Mouse (Mus musculus): ENCODE results near the gene Afmid. TPM values are rescaled to one million over a fixed set of nuclear protein-coding genes. Genes with fewer than 3 reads are reported as not detected.

Gene Afmid
- total RNA-seq, 2 experiments from 2014 or later = 0.70 to 9.4 TPM

Other genes with a start within 250 kb of the Afmid start
- 27.1 and 32.2 TPM in 2 replicates for gene Tnrc6c, start 171.6 kb upstream of the Afmid start, total RNA-seq (2014; fragmentation: Nextera tagmentation)
- 15.8 and 18.0 TPM in 2 replicates for gene Tnrc6c, start 171.6 kb upstream of the Afmid start, total RNA-seq (2017)
- gene Tmc8, start 43.8 kb upstream of the Afmid start, total RNA-seq (2014; fragmentation: Nextera tagmentation) = 16.2 and 38.2 TPM in 2 replicates
- gene Tmc8, start 43.8 kb upstream of the Afmid start, total RNA-seq (2017) = 7.3 and 11.3 TPM in 2 replicates
- gene Tmc6, start 43.7 kb upstream of the Afmid start, total RNA-seq (2014; fragmentation: Nextera tagmentation) = 101 and 172 TPM in 2 replicates
- 13.6 and 39.7 TPM in 2 replicates for gene Tmc6, start 43.7 kb upstream of the Afmid start, total RNA-seq (2017)
- 5.8 and 6.8 TPM in 2 replicates for gene 6030468B19Rik, start 28.3 kb upstream of the Afmid start, total RNA-seq (2014; fragmentation: Nextera tagmentation)
- gene 6030468B19Rik, start 28.3 kb upstream of the Afmid start, total RNA-seq (2017) = 1.8 and 4.2 TPM in 2 replicates
- gene Gm20708, start 16.3 kb upstream of the Afmid start, total RNA-seq (2014; fragmentation: Nextera tagmentation) = 0.45 and 7.0 TPM in 2 replicates
- 3.5 TPM in 1 of 2 replicates, not detected in the other for gene Gm20708, start 16.3 kb upstream of the Afmid start, total RNA-seq (2017)
- gene Syngr2, start 16.3 kb upstream of the Afmid start, total RNA-seq (2014; fragmentation: Nextera tagmentation) = 166 and 173 TPM in 2 replicates
- 83.2 and 116 TPM in 2 replicates for gene Syngr2, start 16.3 kb upstream of the Afmid start, total RNA-seq (2017)
- gene Tk1, start 168 bp downstream of the Afmid start, total RNA-seq (2014; fragmentation: Nextera tagmentation) = 191 and 266 TPM in 2 replicates
- gene Tk1, start 168 bp downstream of the Afmid start, total RNA-seq (2017) = 46.7 and 52.5 TPM in 2 replicates
- gene Birc5, start 23.3 kb downstream of the Afmid start, total RNA-seq (2014; fragmentation: Nextera tagmentation) = 164 and 220 TPM in 2 replicates
- gene Birc5, start 23.3 kb downstream of the Afmid start, total RNA-seq (2017) = 144 and 182 TPM in 2 replicates
- not detected in 2 replicates for gene Tmem235, start 34.8 kb downstream of the Afmid start, total RNA-seq (2014; fragmentation: Nextera tagmentation)
- gene Tmem235, start 34.8 kb downstream of the Afmid start, total RNA-seq (2017) = not detected in 2 replicates
- 1.8 and 4.9 TPM in 2 replicates for gene Tha1, start 47.6 kb downstream of the Afmid start, total RNA-seq (2014; fragmentation: Nextera tagmentation)
- gene Tha1, start 47.6 kb downstream of the Afmid start, total RNA-seq (2017) = 2.8 and 3.8 TPM in 2 replicates
- not detected in 2 replicates for gene Socs3, start 144.1 kb downstream of the Afmid start, total RNA-seq (2014; fragmentation: Nextera tagmentation)
- gene Socs3, start 144.1 kb downstream of the Afmid start, total RNA-seq (2017) = 2.0 and 3.5 TPM in 2 replicates
- gene Pgs1, start 160.4 kb downstream of the Afmid start, total RNA-seq (2014; fragmentation: Nextera tagmentation) = 20.5 and 27.5 TPM in 2 replicates
- 5.6 and 6.4 TPM in 2 replicates for gene Pgs1, start 160.4 kb downstream of the Afmid start, total RNA-seq (2017)